Mouse (Mus musculus): ENCODE results near the gene Crygn.

- TF ChIP-seq CTCF (IDR thresholded peaks at IDR 0.05; ENCODE audit: extremely low read depth, insufficient read depth, low read length) (no peak), POLR2A (IDR thresholded peaks at IDR 0.05; ENCODE audit: extremely low read depth, insufficient read depth, low read length) (no peak)
These were observed 10.3 kb downstream of the Crygn start for GRCm38 (mm10) chr5:24747533-24747932.
